Mouse (Mus musculus) left cerebral cortex, adult 2 months (tissue): ENCODE results near the gene Zfp146. TPM values are rescaled to one million over a fixed set of nuclear protein-coding genes. Genes with fewer than 3 reads are reported as not detected.
"Not testable (repeated sequence)": the region's sequence is repeated elsewhere in the genome, so short reads cannot be mapped to it uniquely, and the experiment has no call there.

Experiments
- DNase-seq, 2 experiments: peaks; one replicate each; pipeline ENCODE4 v3.0.0; 2021 to 2022; ENCODE audit warnings: low spot score in 2 of 2, mixed read lengths in 1 of 2; ENCODE audit errors: extremely low spot score in 1 of 2
- H3K27ac ChIP-seq: fragments of 200-600 bp; 2 replicates; pipeline ENCODE4 v1.8.1; 2022
- H3K4me3 ChIP-seq: fragments of 200-600 bp; 2 replicates; pipeline ENCODE4 v1.8.1; 2022
- CTCF ChIP-seq: fragments of 200-600 bp; IDR thresholded peaks from 2 replicates; pipeline ENCODE4 v1.8.1; 2022; ENCODE audit warnings: antibody characterized with exemption, mild to moderate bottlenecking, moderate library complexity
- intact Hi-C: fragments of 180-260 bp; cut with DNase I; formaldehyde crosslinking; loops from one replicate; pipeline ENCODE4 v1.15.1; 2025
- total RNA-seq, 2 experiments: library from RNA; stranded (reverse); gene quantifications; 2 replicates each; pipeline ENCODE4 v1.2.3; 2021

Gene Zfp146
- total RNA-seq, 2 experiments from 2014 or later = 47.3 to 49.9 TPM

DNA sequence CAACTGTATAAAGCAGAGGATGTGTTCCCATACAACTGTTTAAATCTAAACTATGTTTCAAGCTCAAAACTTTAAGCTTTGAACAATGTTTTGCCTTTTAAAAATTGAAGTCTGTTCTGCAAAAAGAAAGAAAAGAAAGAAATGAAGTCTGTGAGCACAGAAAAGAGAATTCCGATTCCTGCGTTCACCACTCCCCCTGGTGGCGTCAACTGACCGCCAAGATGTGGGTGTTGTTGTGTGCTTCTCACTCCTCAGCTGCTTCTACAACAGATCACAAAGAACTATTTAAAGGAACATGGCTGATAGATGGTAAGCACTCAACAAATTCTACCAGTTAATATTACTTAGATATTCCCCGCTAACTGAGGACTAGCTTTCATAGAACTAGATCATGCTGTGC lies 6.4 kb downstream of the Zfp146 start:
- H3K27ac ChIP-seq = no peak overlapping the region
- intact Hi-C loops = no loop called here
- H3K4me3 ChIP-seq = no peak overlapping the region
- peak; percentile 39 for TF ChIP-seq CTCF
- no peak for DNase-seq

DNA sequence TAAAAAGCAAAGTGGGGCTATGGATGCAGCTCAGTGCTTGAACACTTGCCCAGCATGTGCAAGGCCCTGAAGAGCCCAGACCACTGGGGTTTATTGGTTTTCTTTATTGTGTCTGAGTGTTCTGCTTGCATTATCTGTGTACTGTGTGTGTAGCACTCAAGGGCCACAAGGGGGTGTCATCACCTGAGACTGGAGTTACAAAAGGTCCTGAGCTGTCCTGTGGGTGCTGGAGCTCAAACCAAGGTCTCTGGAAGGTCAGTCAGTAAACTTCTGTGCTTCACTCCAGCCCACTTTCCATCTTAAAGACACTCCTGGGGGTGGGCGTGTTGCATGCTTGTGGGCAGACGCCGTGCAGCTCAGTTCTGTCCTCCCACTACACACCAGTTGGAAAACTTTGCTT lies 14.0 kb downstream of the Zfp146 start:
- TF ChIP-seq CTCF = no peak; the same call in 1 of the 2 replicates
- H3K27ac ChIP-seq = no peak overlapping the region
- no peak for DNase-seq
- intact Hi-C loops = no loop called here
- no peak overlapping the region for H3K4me3 ChIP-seq

DNA sequence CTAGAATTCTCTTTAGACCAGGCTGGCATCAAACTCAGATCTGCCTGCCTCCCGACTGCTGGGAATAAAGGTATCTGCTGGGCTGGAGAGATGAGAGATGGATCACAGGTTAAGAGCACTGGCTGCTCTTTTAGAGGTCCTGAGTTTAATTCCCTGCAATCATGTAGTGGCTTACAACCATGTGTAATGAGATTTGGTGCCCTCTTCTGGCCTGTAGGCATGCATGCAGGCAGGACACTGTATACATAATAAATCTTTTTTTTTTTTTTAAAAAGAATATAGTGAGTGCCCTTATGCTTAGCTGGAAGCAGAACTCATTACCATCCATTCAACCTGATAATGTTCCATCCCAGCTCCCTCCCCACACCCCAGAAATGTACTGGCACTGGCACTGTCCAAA lies 15.5 kb downstream of the Zfp146 start:
- DNase-seq = no peak
- intact Hi-C loops = no loop called here
- no peak; the same call in 1 of the 2 replicates for TF ChIP-seq CTCF
- no peak overlapping the region for H3K27ac ChIP-seq
- no peak overlapping the region for H3K4me3 ChIP-seq

DNA sequence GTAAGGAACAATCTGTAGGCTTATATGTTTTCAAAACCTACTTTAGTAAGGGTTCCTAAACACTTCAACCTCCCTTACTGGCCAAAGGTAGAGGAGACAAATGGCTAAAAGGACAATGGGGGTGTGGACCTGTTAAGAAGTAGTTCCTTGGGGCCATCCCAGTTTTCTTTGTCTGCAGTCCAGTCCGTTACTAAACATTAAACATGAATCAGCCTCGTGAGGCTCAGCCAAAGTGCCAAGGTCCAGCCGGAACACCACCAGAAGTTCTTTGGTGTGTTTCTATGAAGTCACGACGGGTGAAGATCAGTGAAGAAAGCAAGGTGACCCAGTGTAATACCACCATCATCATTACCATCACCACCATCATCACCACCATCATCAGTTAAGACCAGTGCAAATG lies 22.5 kb downstream of the Zfp146 start:
- no peak for DNase-seq
- no peak overlapping the region for H3K4me3 ChIP-seq
- intact Hi-C loops = no loop called here
- no peak for TF ChIP-seq CTCF
- H3K27ac ChIP-seq = no peak overlapping the region

DNA sequence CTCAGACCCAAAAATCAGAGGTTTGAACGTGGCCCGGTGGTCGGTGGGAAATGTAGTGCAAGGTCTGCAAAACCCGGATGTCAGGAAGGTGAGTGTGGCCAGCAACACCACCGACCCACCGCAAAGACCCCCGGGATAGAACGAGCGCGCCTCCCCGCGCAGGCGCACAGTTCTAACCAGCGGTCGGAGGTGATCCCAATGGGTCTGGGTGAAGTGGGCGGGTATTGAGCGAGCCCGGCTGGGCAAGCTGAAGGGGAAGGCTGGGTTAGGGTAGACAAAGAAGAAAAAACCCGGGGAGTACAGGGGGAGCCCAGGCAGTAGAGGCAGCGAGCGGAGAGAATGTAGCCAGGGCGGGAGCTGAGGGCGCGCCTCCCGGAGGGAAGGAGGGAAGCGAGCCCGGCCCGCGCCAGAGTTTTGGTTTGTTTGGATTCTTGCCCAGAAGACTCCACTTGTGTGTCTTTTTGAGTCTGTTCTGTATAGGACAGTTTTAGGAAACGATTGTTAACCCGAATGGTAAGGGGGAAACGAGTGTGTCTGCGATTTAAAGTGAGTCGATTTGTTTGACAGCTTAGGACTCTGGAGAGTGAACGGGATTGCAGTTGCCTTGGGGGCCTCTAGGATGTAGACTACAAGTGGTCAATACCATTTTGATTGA lies 25.9 kb downstream of the Zfp146 start:
- peak; percentile 62 to 78 for DNase-seq
- no peak for TF ChIP-seq CTCF
- intact Hi-C loops = no loop called here
- peak overlapping the region; percentile 48 for H3K4me3 ChIP-seq
- H3K27ac ChIP-seq = peak overlapping the region; percentile 4

DNA sequence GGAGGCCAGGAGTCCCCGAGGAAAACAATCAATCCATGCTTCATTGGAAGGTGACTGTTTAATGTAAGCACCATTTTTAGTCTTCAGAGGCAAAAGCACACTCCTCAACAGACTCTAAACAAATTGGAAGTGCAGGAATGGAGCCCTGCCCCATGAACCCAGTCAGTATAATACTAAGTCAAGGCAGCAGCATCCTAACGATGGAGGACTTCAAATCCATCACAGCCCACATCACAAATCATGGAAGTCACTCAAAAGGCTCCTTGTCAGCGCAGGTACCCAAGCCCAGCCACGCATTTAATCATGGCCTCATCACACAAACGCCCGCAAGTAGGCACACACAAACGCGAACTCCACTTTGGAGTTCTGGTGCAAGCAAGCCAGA lies 26.4 kb downstream of the Zfp146 start:
- DNase-seq = no peak
- H3K27ac ChIP-seq = no peak overlapping the region; the same call in 1 of the 2 replicates
- H3K4me3 ChIP-seq = peak overlapping the region; percentile 48
- no peak for TF ChIP-seq CTCF
- intact Hi-C loops = no loop called here

DNA sequence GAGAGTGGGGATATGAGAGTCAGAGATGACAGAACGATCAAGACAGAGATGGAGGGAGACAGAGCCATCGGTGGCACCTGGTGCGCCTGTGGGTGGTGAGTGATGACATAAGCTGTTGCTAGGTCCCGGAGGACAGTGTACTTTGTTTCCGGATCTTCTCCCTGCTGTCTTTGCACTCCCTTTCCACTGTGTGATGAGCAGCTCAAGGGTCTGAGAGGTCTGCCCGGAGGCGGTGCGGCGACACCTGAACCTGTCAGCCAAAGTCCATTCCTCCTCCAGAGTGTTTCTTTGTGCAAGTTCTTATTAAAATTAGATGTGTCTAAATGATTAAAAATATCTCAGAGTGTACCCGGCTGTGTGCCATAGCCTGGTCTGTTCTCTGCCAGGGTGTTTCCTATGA lies 32.7 kb downstream of the Zfp146 start:
- no peak for DNase-seq
- H3K4me3 ChIP-seq = no peak overlapping the region
- H3K27ac ChIP-seq = no peak overlapping the region
- TF ChIP-seq CTCF = no peak
- intact Hi-C loops = no loop called here

DNA sequence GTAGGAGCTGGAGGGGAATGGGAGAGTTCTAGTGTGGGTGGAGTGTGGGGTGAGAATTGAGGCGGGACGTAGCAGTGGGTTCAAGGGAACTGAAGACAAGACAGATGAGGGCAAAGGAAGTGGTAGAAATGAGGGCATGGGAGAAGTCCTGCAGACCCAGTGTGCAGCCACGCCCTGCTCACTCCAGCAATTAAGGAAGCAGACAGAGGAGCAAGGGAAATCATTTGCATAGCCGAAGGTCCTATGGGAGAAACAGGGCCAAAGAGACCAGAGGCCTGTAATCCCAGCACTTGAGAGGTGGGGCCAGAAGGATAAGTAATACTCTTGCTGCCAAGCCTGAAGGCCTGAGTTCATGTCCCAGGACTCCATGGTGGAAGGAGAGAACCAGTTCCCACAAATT lies 37.2 kb downstream of the Zfp146 start:
- intact Hi-C loops = no loop called here
- Histone ChIP-seq H3K4me3 (no peak overlapping the region), H3K27ac (no peak overlapping the region)
- TF ChIP-seq CTCF = no peak
- no peak for DNase-seq

DNA sequence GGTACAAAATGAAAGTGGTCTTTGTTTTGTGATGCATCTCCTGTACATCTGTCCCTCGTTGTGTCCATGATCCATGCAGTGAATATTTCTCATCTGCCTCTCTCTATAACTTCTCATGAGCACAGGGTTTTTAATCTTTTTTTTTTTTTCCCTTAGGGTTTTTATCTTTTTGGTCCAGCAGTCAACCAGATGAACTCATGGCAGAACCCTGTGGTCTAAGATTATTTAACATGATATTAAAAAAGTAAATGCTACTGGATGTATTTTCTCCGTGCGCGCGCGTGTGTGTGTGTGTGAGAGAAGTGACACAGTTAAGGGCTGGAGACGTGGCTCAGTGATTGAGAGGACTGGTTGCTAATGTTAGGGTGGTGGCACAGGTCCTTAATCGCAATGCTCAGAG lies 39.6 kb downstream of the Zfp146 start:
- intact Hi-C loops = no loop called here
- TF ChIP-seq CTCF = no peak
- Histone ChIP-seq H3K4me3 (no peak overlapping the region), H3K27ac (no peak overlapping the region)
- DNase-seq = no peak

DNA sequence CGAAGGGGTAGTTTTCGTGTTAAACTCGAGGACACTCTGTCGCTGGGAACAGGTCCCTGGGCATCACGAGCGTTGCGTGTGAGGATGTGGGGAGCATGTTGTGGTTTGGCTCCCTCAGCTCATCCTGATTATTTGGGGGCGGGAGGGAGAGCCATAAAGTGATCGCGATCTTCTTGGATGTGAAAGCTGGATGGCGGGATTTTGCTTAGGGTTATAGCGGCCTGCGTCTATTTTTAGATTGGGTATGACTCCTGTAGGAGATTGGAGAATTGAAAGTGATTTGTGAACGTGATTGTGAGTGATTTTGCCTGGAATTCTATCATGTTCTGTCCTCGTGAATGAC lies 47.4 kb downstream of the Zfp146 start:
- intact Hi-C loops = no loop called here
- H3K27ac ChIP-seq = peak overlapping the region; percentile 83
- peak overlapping the region; percentile 96 for H3K4me3 ChIP-seq
- DNase-seq = no peak
- no peak for TF ChIP-seq CTCF

DNA sequence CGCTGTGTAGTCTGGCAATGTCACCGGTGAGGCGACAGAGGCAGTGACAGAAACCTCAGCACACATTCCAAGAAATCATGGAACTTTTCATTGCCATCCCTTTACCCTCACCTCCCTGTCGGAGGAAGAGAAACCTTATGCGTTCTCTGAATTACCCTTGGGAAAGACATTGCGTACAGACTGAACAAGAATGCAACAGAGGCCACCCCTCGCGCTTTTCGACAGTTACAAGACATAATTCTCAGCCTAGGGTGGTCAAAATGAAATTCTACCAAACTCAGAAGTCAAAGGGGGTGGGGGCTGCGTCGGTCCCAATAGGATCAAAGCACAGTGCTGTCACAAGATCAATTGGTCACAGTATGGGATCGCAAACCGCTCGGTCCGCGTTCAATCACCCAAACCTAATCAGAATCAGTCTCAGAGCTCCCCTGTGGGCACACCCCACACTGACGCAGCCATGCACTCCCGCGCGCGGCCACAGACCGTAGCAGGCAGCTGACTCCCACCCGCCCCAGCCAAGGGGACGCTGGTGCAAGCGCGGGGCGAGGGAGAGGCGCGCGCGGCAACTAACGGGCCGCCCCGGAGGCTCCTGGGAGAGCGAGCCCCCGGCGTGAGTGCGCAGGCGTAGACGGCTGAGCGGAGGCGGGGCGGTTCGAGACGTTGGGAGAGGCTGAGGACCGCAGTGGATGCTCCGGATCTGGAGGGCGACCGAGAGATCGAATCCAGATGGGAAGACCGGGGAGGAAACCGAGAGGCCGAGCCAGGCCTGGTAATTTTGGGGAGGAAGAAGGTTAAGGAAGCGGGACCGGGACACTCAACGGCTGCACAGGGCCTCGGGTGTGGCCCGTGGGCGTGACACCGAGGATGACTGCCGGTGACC lies 48.0 kb downstream of the Zfp146 start, which contains the start of gene Zfp382:
Zfp382 (plus strand) TSS at position 635 of the 880 bp plus-strand sequence.
- peak; percentile 9; the same call in 1 of the 2 replicates for TF ChIP-seq CTCF
- H3K27ac ChIP-seq = peak within 1 kb of the TSS; percentile 83
- peak; percentile 89 to 91 for DNase-seq
- intact Hi-C loops = loop anchor here (1.0 kb wide), 1 partner anchor 22 kb away; no protein-coding TSS in a partner anchor
- peak within 1 kb of the TSS; percentile 96 for H3K4me3 ChIP-seq

DNA sequence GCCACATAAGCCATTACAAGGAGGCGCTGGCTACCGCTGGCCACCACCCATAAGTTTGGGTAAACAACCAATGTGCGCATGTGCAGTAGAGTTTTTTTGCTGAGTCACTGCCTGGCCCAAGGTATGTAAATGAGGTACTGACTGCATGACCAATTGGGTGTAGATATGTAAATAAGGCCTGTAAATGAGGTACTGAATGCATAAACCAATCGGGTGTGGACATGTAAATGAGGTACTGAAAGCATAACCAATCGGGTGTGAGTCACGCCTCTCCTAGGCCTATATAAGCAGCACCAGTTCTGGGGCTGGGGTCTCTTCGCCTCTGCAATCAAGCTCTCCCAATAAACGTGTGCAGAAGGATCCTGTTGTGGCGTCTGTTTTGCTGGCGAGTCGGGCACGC lies 51.6 kb downstream of the Zfp146 start:
- intact Hi-C loops, H3K27ac ChIP-seq, H3K4me3 ChIP-seq, DNase-seq: not testable (repeated sequence)
